In the genomic region with DNA sequence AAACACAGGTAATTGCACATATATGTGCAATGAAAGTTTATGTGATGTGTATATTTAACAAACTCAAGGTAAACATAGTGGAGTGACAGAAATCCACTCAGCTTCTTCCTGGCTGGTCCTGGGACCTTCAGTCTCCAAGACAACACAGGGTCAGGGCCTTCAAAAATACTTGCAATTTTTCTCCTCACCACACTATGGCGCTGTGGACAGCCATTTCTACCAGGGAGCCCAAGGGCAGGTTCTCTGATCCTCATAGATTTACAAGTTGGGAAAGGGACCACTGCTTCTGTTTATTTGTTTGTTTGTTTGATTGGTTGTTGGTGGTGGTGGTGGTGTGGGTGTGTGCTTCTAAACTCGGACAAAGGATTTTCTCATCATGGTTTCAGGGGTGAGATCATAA, we compare ENCODE assay signal across 10 mouse cellular contexts. TPM values are rescaled to one million over a fixed set of nuclear protein-coding genes. Genes with fewer than 3 reads are reported as not detected.
DNase-seq lines count a peak whose midpoint lies in the region; ATAC-seq and TF ChIP-seq lines count a peak whose summit lies in the region.
"Had no signal": no experiment of that assay in that cellular context is flagged by ENCODE, and none has a peak within 500 bp of the region (broad histone marks: within the 10 kb centered on the region; RNA-seq: fewer than 3 reads in every experiment).

No protein-coding gene starts in this region.

- no peak overlapping the region for H3K4me3 ChIP-seq in heart, embryonic 10.5 days

- no peaks in the 10 kb centered on the region for H3K36me3 ChIP-seq in heart, embryonic 10.5 days

- 6% methylated on average over 2 of the region's 2 CpGs for WGBS in heart, embryonic 10.5 days

- ATAC-seq in megakaryocyte, adult 5-6 weeks (ENCODE audit: poor library complexity, severe bottlenecking): 0 out of 2 replicates have a peak, but pooled peaks have one; percentile 38

- H3K27me3 ChIP-seq in heart, embryonic 10.5 days (ENCODE audit: insufficient read depth, poor library complexity, severe bottlenecking): peaks cover 63% of the 10 kb centered on the region

- no peak for TF ChIP-seq POLR2A in brain, embryonic 14.5 days (IDR thresholded peaks at IDR 0.05; ENCODE audit: borderline replicate concordance, extremely low read depth, insufficient read depth, insufficient read length, poor library complexity, severe bottlenecking)

- H3K9me3 ChIP-seq in heart, embryonic 10.5 days: no peaks in the 10 kb centered on the region

- peak; percentile 56; the same call in 1 of the 2 replicates for TF ChIP-seq CTCF in brain, embryonic 14.5 days (IDR thresholded peaks at IDR 0.05; ENCODE audit: borderline replicate concordance, extremely low read depth, insufficient read depth, insufficient read length)

- peak; percentile 32 for DNase-seq in adrenal gland, adult 2 months
- no peak for DNase-seq in adrenal gland, postnatal 25 days
- peak; percentile 47 to 52 for DNase-seq in left cerebral cortex, adult 18-20 months (ENCODE audit: low spot score in 2 of 2)
- DNase-seq in left cerebral cortex, adult 11 months (ENCODE audit: low spot score): no peak
- DNase-seq in brain, embryonic 14.5 days (ENCODE audit: low read depth): peak; percentile 36
- DNase-seq in heart, embryonic 10.5 days (ENCODE audit: low spot score): no peak
- no peak for DNase-seq in spleen, adult 12 weeks (ENCODE audit: low spot score)

- H3K4me1 ChIP-seq in heart, embryonic 10.5 days: peaks cover 23% of the 10 kb centered on the region

- H3K27ac ChIP-seq in heart, embryonic 10.5 days: no peak overlapping the region

RNA-seq across cellular contexts. Expression of gene Ascl5, which starts 3.2 kb away (rescaled TPM):
- not detected for total RNA-seq in adrenal gland, adult 2 months (2021)
- 0.39 TPM in 1 of 2 replicates, not detected in the other for polyA plus RNA-seq in adrenal gland, adult 2 months (2012; rRNA removed)
- total RNA-seq in adrenal gland, postnatal 25 days (2021): not detected in 2 replicates
- total RNA-seq in left cerebral cortex, adult 18-20 months (2021): 1 to 10 TPM; 1.9 to 3.1 TPM
- 0.15 and 0.30 TPM in 2 replicates for polyA plus RNA-seq in brain, embryonic 14.5 days (2012; rRNA removed)
- not detected in 2 replicates for total RNA-seq in megakaryocyte, adult 5-6 weeks (2015)
- not detected in 2 replicates for total RNA-seq in megakaryocyte, adult 5-6 weeks (2017)
- polyA plus RNA-seq in heart, embryonic 10.5 days (2016; fragmentation: Nextera tagmentation; extraction: Ambion mirVana): not detected in 2 replicates
- polyA plus RNA-seq: lung, embryonic 16.5 days; testis, adult 2 months had no signal

RNA-seq across cellular contexts. Expression of gene Cacna1s, which starts 5.1 kb away (rescaled TPM):
- 1 to 10 TPM in 1 of 2 experiments, under 1 TPM in 1; 0.17 to 1.2 TPM for total RNA-seq in adrenal gland, adult 2 months (2021)
- 0.15 and 0.40 TPM in 2 replicates for polyA plus RNA-seq in adrenal gland, adult 2 months (2012; rRNA removed)
- total RNA-seq in adrenal gland, postnatal 25 days (2021): 0.21 and 0.52 TPM in 2 replicates
- 1 to 10 TPM; 1.5 to 1.7 TPM for total RNA-seq in left cerebral cortex, adult 18-20 months (2021)
- polyA plus RNA-seq in brain, embryonic 14.5 days (2012; rRNA removed): 0.40 and 0.74 TPM in 2 replicates
- 0.05 TPM in 1 of 2 replicates, not detected in the other for total RNA-seq in megakaryocyte, adult 5-6 weeks (2015)
- not detected in 2 replicates for total RNA-seq in megakaryocyte, adult 5-6 weeks (2017)
- polyA plus RNA-seq in heart, embryonic 10.5 days (2016; fragmentation: Nextera tagmentation; extraction: Ambion mirVana): 1.3 and 1.6 TPM in 2 replicates

RNA-seq across cellular contexts. Expression of gene Tmem9, which starts 39.5 kb away (rescaled TPM):
- total RNA-seq in adrenal gland, adult 2 months (2021): 10 to 100 TPM; 39.5 to 46.4 TPM
- polyA plus RNA-seq in adrenal gland, adult 2 months (2012; rRNA removed): 102 and 112 TPM in 2 replicates
- 33.5 and 41.0 TPM in 2 replicates for total RNA-seq in adrenal gland, postnatal 25 days (2021)
- 10 to 100 TPM; 66.3 to 67.8 TPM for total RNA-seq in left cerebral cortex, adult 18-20 months (2021)
- 132 and 152 TPM in 2 replicates for polyA plus RNA-seq in brain, embryonic 14.5 days (2012; rRNA removed)
- 2.5 and 3.9 TPM in 2 replicates for total RNA-seq in megakaryocyte, adult 5-6 weeks (2015)
- total RNA-seq in megakaryocyte, adult 5-6 weeks (2017): 2.8 and 3.7 TPM in 2 replicates
- 155 and 166 TPM in 2 replicates for polyA plus RNA-seq in heart, embryonic 10.5 days (2016; fragmentation: Nextera tagmentation; extraction: Ambion mirVana)

RNA-seq across cellular contexts. Expression of gene Igfn1, which starts 41.3 kb away (rescaled TPM):
- total RNA-seq in adrenal gland, adult 2 months (2021): under 1 TPM in 1 of 2 experiments, not detected in 1; 0.17 TPM
- polyA plus RNA-seq in adrenal gland, adult 2 months (2012; rRNA removed): 0.16 and 0.17 TPM in 2 replicates
- total RNA-seq in adrenal gland, postnatal 25 days (2021): 0.18 TPM in 1 of 2 replicates, not detected in the other
- 10 to 100 TPM; 17.2 to 20.3 TPM for total RNA-seq in left cerebral cortex, adult 18-20 months (2021)
- polyA plus RNA-seq in brain, embryonic 14.5 days (2012; rRNA removed): 0.04 and 0.11 TPM in 2 replicates
- total RNA-seq in megakaryocyte, adult 5-6 weeks (2015): not detected in 2 replicates
- not detected in 2 replicates for total RNA-seq in megakaryocyte, adult 5-6 weeks (2017)
- polyA plus RNA-seq in heart, embryonic 10.5 days (2016; fragmentation: Nextera tagmentation; extraction: Ambion mirVana): not detected in 2 replicates
- polyA plus RNA-seq: lung, embryonic 16.5 days had no signal

Comparison
In these comparisons a context has a peak if more than half of its experiments do, and no peak if none do; other contexts are left out.
1. DNase-seq: peak in adrenal gland, adult 2 months (single experiment), left cerebral cortex, adult 18-20 months (2 of 2) and brain, embryonic 14.5 days (single experiment); none in adrenal gland, postnatal 25 days (single experiment), left cerebral cortex, adult 11 months (single experiment), heart, embryonic 10.5 days (single experiment) and spleen, adult 12 weeks (single experiment).